Mouse (Mus musculus) layer of hippocampus, postnatal 25 days (tissue): ENCODE data around the gene Cebpb. TPM values are rescaled to one million over a fixed set of nuclear protein-coding genes. Genes with fewer than 3 reads are reported as not detected.

Experiments used
- DNase-seq, 2 experiments: peaks; one replicate each; pipeline ENCODE4 v3.0.0; 2022; ENCODE audit warnings: mixed read lengths in 2 of 2, low spot score in 1 of 2; ENCODE audit errors: extremely low spot score in 1 of 2
- microRNA-seq, 2 experiments: library from miRNA; unstranded; fragments of <30 nt; microRNA quantifications; one replicate each; pipeline ENCODE4 v1.2.0; 2021
- total RNA-seq, 2 experiments: library from RNA; stranded (reverse); gene quantifications; 2 replicates each; pipeline ENCODE4 v1.2.3; 2021

Gene Cebpb
- total RNA-seq, 2 experiments from 2014 or later, result 32.4 to 32.8 TPM

DNA sequence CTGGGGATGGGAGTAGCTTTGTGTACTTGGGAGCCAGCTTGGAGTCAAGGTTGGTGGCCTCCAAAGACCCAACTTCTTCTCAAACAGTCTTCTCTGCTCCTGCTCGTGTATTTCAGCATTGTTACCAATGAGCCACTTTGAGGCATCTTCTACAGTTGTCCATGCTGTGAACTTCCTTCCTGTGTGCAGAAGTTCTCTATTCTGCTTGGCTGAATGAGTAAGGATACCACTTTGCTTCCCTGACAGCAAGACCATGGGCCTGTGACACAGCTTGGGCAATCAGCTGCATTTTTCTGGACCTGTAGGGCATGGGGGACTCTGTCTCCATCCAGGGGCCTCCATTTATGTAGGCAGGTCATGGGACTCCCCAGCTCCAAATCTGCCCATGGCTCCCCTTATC is 28.5 kb downstream of the Cebpb start:
- no peak for DNase-seq

DNA sequence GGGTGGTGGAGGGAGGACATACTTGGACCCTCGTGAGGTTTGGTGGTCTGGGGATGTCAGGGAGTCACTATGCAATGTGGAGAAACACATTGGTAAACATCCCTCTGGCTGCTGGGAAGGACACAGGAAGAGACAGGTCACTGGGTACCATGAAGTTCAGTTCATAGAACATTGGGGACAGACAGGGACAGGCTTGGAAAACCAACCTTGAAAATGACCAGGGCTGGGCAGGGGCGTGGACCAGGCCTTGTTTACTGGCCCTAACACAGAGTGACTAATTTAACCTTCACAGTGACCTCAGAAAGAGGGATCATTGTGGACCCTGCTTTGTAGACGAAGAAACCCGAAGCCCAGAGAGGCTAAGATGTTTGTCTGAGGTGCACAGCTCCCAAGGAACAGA is 30.8 kb downstream of the Cebpb start:
- DNase-seq, result no peak

DNA sequence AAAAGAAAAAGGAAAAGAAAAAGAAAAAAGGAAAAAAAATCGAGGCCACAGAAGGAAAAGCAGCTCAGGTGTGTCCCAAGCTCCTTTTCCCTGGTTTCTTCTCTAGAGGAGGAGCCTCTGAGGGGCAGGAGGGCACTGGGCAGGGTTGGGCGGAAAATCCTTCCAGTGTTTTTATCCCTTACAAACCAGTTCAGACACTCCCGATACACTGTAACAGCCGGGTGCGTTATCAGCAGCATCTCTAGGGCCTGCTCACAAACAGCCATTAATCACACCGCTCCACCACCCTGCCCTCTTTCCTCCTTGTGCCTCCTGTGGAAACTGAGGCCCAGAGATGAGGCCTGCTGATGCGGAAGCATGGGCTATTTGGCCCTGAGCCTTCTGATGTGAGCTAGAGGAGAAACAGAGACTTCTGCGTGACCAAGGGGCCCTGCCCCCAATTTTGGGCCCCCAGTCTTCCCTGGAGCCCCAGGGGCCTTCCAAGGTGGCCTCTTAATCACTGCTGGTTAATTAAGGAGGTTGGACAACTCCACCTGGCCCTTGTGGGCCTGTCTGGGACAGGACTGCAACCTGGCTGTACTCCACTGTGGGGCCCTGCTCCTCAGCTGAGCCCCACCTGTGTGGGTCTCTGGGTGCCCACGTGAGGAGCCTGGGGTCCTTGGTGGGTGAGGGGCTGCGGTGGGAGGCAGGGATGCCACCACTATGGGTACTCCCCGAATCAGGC is 32.6 kb downstream of the Cebpb start:
- no peak for DNase-seq

DNA sequence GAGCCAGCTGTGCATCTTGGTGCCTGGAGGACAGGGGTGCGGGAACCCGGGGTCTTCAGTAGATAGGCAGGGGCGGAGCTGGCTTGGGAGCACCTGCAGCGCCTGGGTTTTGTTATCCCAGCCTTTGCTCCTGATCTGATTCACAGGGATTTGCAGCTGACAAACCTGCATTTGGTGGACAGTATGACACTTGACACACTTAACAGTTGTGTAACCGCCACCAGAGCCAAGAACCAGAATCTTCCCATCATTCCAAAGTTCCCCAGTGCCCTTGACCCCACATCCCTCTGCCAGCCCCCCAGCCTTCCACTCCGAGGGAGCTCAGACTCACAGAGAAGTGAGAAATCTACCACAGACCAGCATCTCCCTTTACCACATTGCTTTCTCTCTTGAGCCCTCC is 33.8 kb downstream of the Cebpb start:
- no peak for DNase-seq

DNA sequence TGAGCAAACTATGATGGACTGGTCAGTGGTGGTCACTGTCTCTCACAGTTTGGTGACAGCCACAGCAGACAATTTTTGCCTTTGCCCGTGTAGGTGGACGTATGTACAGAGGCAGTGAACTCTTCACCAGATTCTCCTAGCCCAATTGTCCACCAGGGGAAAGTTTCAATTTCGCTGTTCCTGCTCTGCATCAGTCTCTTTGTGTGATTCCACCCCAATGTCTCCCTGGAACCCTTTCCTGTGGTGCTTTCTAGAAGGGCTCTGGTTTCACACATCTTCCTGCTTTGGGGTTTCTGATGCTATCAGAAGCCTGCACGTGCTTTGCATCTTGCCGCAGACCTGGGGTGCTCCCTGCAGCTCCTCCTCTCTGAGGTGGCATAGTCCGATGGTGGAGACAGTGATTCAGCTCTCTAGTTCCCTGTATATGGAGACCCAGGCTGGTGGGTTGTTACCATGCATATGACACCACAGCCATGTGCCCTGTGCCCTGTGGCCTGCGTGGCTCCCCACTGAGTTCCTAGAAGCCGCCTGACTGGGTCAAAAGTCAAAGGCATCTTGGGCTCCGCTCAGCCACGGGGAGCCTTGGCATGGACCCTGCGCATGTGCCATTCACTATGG is 35.0 kb downstream of the Cebpb start:
- DNase-seq, result no peak

DNA sequence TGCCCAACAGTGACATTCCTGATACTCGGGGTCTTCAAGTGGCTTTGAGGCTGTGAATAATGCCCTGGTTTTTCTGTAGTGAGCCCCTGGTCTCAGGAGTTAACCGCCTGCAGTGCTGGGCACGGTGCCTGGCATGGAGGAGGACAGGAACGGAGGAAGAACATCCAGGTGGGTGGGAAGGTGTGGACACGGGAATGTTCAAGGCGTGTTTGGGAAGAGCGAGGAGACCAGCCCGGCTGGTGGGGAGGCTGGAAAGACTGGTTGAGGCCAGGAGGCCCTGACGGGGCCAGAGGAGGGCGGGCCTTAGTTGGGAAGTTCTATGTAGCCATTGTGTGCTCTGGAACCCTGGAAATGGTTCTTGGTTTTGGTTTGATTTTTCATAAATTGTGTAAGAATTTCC is 37.2 kb downstream of the Cebpb start:
- no peak for DNase-seq

DNA sequence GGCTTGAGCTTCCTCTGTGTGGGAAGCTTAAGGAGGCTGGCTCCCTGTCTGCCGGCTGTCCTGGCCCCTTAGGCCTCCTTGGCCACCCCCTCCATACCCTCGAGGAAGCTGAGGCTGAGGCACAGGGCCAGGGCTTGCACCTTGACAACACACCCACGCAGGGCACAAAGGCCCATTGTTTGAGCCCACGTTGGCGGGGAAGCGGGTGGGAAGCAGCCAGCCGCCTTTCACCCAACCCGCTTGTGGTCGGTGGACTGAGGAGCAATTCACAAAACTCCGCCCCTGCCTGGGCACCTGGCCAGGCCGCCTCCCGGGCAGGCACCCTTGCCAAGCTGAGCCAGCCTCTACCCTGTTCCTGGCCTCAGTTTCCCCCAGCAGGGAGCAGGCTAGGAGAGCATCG is 38.4 kb downstream of the Cebpb start:
- DNase-seq, result peak in 1 of 2 experiments; percentile 50

DNA sequence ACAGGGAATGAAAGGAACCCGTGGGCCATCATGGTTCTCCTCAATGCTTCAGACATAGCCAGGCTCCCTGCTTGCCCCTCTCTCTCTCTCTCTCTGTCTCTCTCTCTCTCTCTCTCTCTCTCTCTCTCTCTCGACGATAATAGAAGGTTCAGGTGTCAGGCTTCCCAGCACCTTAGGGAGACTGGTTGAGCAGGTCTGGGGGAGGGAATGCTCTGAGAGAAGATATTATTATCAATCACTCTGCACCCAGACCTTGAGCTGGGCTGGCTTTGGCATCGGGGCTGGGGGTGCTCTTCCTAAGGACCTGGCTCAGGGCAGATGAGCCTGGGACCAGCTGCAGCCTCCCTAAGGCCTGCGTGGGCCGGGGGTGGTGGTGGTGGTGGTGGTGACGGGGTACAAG is 41.3 kb downstream of the Cebpb start:
- DNase-seq, result no peak

DNA sequence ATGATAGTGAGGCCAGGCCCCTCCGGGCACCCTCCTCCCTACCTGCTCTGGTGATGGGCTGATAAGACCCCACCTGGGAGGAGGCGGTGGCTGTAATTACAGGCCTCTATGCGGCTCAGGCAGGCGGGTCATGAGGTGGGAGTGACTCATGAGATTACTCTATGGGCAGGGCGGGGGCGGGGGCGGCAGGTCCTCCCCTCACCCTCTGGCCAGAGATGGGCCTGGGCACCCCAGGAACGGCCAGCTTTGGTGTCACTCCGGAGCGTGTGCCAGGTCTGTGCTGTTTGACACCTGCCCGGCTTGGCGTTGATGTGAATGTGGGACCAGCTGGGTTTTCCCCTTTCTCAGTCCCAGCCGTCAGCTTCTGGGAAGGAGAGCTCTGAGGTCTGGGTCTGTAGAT is 42.4 kb downstream of the Cebpb start:
- no peak for DNase-seq

DNA sequence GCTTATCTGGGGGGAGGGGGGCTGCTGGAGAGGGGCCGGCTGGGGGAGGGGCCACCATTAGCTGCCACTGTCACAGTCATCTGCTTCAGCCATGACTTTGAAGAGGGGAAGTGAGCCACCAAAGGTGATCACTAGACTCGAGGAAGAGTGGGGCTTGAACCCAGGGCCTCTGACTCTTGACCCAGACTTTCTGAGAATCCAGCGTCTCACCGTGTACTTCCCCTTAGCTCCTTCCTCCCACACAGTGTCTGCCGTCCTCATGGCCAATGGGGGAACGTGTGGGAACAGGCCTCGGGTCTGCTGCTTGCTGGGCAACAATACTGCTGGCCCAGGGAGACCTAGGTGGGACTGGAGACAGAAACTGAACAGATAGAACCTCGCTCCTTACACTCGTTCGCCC is 46.1 kb downstream of the Cebpb start:
- DNase-seq, result no peak

DNA sequence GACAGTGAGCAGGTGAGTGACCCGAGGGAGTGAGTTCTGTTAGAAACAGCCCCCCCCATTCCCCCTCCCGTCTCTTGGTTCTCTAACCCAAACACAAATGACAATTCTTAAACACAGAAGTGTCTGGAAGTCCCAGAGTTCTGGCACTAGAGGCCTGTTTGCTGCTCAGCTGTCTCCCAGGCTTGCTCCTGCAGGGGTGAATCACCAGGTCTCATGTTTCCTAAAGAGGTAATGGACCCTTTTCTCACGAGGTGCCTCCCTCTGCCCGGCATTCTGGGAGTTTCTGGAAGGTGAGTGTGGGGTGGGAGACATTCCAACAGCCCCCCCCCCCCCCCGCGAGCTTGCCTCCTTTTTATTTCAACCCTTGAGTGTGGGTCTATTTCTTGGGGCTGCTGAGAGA is 50.3 kb downstream of the Cebpb start:
- DNase-seq, result no peak

Small RNA genes lying within 50 kb of the gene (microRNA-seq; reads per million reads assigned to microRNA genes)
- gene Gm22355, result 0 reads per million in 2 experiments

Other genes starting within 250 kb of the Cebpb start
- 10 to 100 TPM; 51.1 to 53.1 TPM for gene Rnf114, start 196.3 kb upstream of the Cebpb start, total RNA-seq
- gene Spata2, start 196.0 kb upstream of the Cebpb start, total RNA-seq, result 10 to 100 TPM; 78.7 to 83.9 TPM
- gene Snai1, start 150.7 kb upstream of the Cebpb start, total RNA-seq, result under 1 TPM; 0.27 to 0.75 TPM
- gene Ube2v1, start 56.8 kb upstream of the Cebpb start, total RNA-seq, result 100 to 1,000 TPM; 213 to 235 TPM
- gene Gm20431, start 27.4 kb upstream of the Cebpb start, total RNA-seq, result 10 to 100 TPM; 51.0 to 51.3 TPM
- gene Tmem189, start 907 bp downstream of the Cebpb start, total RNA-seq, result 10 to 100 TPM; 57.3 to 60.3 TPM
- 10 to 100 TPM; 62.5 to 63.8 TPM for gene Ptpn1, start 243.1 kb downstream of the Cebpb start, total RNA-seq